Mouse (Mus musculus): ENCODE measurements around the gene Edaradd.

The Edaradd gene

DNA sequence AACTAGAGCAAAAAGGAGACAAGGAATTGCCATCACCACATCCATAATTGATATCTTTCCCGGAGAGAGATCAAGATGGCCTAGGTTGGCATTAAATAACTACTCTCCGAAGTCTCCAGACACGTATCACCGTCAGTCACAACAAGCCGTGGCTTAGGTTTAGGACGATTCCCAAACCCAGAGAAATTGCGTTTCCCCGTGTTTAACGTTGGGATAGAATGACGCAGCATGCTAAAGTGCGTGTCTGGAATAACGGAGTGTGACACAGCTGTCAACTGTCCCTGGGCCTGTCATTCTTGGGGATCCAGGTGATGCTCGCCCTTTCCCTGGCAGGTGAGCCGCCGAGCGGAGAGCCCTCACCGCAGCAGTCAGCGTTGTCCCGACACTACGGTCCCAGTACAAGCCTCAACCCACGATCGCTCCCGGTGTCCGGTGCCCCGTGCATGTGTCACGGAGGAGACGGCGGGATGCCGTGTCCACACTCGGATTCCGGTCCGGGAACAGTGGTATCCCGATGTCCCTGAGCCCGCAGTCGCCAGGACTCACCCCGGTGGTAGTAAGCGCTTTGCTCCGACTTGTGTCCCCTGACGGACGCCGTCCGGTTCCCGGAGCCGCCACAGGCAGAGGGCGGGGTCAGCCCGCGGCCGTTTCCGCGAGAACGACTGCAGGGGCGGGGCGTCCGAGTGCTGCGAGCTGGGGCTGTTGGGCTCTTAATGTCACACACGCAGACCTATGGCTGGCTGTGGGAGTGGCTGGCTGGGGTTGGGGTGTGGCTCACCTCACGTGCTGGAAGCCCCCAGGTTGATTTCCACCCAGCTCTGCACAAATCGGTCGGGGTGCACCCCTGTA, 59.1 kb downstream of the Edaradd start:
- DNase-seq (ENCODE audit: low spot score in 2 of 2), result peak; percentile 83 to 85

DNA sequence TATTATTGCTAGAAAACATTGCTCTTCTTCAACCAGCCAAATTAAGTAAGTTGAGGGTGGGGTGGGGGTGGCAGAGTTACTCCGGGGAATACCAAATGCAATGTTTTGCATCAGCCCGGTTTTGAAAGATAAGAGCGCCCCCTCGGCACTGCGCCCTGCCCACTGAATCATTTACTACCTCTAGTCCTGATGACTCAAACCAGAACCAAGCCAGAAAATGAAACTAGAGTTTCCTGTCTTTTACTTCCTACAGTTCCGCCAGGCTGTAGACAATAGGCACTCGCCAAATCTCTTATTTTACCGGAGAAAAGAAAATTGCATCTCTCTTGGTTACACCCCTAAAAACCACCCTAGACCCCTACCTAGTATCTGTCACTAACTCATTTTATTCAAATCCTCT, 59.8 kb downstream of the Edaradd start:
- peak; percentile 54 to 66 for DNase-seq (ENCODE audit: low spot score in 2 of 2)

DNA sequence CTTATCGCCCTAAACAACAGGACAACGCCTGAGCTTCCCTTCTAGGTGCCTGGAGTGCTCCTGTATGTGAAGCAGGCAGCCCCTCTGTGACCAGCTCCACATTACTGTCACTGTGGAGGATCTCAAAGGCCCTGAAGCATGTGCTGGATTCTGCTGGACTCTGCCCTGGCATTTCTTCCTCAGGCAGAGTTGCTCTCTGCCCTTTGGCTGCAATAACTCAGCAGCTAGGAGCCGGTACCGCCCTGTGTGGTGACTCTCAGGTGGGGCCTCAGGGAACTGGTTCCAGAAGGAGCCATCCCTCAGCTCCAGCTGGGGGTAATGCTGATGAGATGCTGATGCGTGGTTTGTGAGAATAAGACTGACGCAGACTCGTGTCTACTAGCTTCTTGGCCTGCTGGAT, 63.5 kb downstream of the Edaradd start:
- no peak for DNase-seq (ENCODE audit: low spot score in 2 of 2)

DNA sequence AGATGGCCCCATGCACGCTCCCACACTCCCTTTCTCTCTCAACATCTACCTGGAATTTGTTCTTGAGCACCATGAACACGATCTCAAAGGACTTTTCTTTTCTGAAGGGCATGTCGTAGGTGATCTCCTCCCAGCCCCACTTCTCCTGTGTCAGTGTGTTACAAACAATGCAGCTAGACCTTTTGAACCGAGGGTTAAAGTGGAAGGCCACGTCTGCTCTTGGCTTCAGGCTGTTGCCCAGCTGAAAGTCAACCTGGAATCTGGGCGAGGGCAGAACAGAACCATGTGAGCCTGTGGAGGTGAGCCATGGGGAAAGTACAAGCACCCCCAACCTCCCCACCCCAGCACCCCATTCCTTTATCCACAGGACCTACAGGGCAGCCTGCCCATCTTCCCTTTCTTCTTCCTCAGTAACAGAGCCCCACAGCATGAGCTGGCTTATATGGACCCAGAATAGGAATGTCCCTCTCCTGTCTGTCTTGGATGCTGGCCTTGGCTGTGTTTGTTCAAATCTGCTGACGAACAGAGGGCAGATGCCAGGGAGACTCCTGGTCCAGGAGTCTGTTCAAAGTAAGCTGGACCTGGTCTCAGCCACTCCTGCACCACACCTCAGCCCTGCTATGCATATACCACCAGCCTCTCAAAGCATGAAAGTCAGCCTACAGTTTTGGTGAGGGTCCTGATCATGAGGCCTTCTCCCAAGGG, 65.4 kb downstream of the Edaradd start:
- DNase-seq (ENCODE audit: low spot score in 2 of 2), result no peak

DNA sequence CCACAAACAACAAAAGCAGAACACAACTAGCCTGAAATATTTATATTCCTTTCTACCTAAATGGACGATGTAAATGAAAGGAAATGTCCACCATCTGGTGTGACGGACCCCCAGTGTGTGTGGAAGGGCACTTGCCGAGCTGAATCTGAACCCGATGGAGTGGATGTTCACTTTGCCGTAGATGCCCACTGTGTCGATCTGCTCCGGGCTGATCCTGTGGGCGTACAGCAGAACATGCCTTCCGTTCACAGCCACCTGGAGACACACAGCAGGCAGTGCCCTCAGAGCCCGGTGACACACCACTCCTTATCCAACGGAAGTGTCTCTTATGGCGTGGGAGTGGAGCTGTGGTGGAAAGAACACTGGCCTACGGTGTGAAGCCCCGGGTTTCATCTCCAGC, 67.1 kb downstream of the Edaradd start:
- no peak for DNase-seq (ENCODE audit: low spot score in 2 of 2)

DNA sequence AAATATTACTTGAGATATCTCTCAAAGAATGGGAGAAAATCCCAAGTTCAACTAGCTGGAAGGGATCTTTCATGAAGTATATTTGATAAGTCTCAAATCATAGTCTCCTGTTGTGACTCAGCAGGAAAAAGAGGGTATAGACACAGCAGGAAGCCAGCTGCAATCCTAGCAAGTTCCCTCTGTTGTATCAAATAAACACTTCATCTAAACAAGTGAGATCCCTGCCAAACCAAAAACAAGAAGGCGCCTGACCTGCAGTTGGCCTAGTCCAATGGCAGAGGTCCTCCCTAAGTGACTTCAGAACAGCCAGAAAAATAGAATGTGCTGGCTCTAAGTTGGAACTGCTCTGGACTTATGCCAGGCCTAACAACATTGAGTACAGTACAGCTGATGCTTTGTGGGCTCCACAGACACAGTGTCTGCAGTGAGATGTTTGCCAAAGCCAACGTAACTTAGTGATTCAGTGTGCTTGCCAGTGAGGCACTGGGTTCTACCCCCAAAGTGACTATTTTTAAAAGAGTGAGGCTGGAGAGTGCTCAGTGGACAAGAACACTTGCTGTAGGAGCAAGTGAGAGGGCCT, 78.1 kb downstream of the Edaradd start:
- peak; percentile 16 to 44 for DNase-seq (ENCODE audit: low spot score in 2 of 2)

DNA sequence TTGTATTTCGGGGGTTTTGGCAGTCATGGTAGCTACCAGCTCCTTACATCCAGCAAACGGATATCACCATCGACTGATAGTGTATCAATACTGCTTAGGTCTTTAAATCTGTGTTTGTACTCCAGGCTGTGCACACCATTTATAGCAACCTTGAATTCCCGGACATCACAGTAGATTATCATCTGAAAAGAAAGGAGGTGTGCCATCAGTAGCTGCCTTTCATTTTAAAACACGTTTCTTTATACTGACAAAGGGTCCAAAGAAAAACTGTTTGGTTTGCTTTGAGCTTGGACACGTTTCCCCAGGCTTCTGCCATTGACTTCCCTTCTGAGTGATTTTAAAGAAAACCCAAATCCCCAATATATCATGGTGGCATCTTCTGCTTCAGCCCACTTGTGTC, 79.4 kb downstream of the Edaradd start:
- no peak for DNase-seq (ENCODE audit: low spot score in 2 of 2)

DNA sequence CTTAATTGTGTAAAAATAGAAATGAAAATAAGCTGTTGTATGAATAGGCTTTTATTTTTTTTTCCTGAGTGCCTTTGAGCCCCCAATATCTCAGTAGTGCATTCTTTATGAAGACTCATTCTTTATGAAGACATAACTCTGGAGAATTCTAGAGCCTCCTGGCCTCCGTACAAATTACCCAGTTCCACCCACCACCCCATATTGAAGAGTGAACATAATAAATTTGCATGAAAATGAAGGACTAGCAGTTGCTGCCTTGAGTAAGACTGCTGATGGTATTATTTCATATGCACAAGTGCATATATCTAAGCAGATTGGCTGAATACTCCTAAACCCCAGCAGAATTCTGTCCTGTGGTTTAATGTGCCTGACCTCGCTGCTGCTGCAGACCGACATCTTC, 80.7 kb downstream of the Edaradd start:
- no peak for DNase-seq (ENCODE audit: low spot score in 2 of 2)

DNA sequence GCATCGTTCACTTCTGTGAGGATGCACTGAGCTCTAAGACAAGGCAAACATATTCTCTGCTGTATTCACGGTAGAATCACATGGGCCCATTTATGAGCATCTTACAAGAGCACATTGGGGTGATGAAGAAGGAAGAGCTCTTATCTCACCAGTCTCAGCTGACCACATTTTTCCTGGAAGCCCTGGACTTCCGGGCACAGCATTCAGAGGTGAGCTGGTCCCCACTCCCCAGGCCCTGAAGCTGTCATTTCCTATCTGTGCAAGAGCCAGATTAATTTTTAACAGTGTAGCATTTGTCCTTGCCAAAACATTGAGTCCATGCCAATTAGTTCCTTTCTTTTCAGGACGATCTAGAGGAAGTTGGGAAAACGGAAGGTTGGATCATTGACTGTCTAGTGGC, 86.4 kb downstream of the Edaradd start:
- no peak for DNase-seq (ENCODE audit: low spot score in 2 of 2)

DNA sequence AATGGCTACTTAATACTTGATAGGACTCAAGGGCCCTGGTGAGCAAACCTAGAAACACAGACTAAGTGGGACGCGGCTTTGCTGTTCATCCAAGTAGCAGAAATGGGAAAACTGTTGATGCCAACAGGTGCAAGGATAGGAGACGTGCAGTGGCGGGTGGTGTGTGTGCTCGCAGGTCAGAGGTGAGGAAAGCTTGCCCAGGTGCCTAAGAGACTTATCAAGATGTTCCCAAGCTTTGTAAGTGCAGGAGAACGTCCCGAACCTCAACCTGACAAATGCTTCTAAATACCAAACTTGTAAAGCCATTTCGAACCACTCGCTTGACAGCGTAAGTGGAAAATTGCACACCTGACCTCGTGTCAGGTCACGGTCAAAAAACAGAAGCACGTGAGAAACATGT, 91.7 kb downstream of the Edaradd start:
- DNase-seq (ENCODE audit: low spot score in 2 of 2), result no peak
